Mouse (Mus musculus) gastrocnemius, adult 2 months (tissue): ENCODE results near the gene Gm1604a. TPM values are rescaled to one million over a fixed set of nuclear protein-coding genes. Genes with fewer than 3 reads are reported as not detected.
"Not testable (repeated sequence)": the region's sequence is repeated elsewhere in the genome, so short reads cannot be mapped to it uniquely, and the experiment has no call there.

Experiments used
- DNase-seq: peaks from one replicate; pipeline ENCODE4 v3.0.0; 2022
- H3K27ac ChIP-seq: fragments of 200-600 bp; 2 replicates; pipeline ENCODE4 v1.8.1; 2022; ENCODE audit warnings: mild to moderate bottlenecking
- H3K4me3 ChIP-seq: fragments of 200-600 bp; 2 replicates; pipeline ENCODE4 v1.8.1; 2022; ENCODE audit warnings: mild to moderate bottlenecking, moderate library complexity
- CTCF ChIP-seq: fragments of 200-600 bp; IDR thresholded peaks from 2 replicates; pipeline ENCODE4 v1.8.1; 2022; ENCODE audit warnings: antibody characterized with exemption, mild to moderate bottlenecking, moderate library complexity
- intact Hi-C: fragments of 180-260 bp; cut with DNase I; formaldehyde crosslinking; loops from one replicate; pipeline ENCODE4 v1.15.1; 2025
- total RNA-seq, 2 experiments: library from RNA; stranded (reverse); gene quantifications; 2 replicates each; pipeline ENCODE4 v1.2.3; 2021

Gm1604a gene
- total RNA-seq, 2 experiments from 2014 or later, result not detected

DNA sequence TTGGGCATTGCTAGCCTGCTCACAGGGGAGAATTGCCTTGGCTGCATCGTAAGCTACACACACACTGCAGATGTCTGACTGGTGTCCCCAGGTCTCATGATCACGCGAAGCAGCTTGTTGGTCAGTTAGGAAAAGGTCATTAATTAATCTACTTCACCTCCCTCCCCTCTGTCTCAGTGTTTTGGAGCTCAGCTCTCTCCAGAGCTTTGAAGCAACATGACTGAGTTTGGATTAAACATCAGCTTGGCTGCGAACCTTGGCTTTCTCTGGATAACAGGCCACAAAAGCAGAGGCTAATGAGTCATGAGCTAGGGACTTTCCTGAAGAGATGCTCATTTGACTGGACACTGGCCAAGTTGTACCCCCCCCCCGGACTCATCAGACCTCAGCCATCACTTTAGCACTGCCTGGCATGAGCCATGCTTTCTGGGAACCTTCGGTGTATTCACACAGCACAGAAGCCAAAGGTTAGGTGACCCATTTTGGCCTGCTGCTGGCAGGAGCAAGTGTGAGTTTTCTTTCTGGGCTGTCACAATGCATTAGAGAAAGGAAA is 5.3 kb downstream of the Gm1604a start:
- H3K27ac ChIP-seq, DNase-seq, intact Hi-C loops, H3K4me3 ChIP-seq: not testable (repeated sequence)

DNA sequence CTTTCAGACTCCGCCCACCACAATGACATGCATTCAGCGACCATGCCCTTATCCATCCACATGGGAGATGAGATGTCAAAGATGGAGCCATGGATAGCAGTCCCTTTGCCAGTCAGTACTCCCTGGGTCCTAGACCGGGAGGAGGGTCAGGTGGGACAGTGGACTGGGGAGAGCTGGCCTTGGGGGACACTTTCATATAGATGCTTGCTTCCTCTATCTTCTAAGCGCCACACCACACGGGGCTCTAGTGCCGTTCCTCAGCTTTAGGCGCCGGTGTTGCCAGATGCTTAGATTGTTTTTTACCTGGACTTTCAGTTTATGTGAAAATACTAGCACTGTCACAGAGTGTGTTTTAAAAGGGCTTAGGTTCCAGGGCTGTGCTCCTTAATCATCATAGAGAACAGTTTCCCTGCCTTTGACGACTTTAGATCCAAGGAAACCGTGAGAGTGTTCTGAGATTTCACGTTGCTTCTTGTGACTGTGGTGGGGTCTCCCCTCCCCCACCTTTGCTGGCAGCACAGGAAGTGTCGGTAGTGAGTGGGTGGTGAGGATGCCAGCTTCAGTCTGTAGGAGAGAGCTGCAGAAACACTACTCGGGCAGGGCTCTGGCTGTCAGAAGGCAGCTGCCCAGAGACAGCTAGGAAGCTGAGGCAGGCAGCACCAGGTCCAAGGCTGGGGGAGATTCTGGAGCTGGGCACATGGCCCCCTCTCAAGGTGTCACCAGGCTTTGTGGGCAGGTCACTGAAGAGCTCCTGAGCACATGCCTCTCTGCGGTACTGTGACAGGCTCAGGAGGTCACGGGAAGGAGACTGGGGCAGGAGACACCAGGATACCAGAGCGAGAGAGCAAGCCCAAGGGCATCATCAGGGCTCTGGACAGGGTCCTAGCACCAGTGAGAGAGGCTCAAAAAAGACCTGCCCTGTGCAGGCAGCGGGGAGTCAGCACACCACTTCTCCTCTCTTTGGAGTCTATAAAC is 8.1 kb downstream of the Gm1604a start:
- H3K4me3 ChIP-seq, DNase-seq, H3K27ac ChIP-seq, intact Hi-C loops: not testable (repeated sequence)

DNA sequence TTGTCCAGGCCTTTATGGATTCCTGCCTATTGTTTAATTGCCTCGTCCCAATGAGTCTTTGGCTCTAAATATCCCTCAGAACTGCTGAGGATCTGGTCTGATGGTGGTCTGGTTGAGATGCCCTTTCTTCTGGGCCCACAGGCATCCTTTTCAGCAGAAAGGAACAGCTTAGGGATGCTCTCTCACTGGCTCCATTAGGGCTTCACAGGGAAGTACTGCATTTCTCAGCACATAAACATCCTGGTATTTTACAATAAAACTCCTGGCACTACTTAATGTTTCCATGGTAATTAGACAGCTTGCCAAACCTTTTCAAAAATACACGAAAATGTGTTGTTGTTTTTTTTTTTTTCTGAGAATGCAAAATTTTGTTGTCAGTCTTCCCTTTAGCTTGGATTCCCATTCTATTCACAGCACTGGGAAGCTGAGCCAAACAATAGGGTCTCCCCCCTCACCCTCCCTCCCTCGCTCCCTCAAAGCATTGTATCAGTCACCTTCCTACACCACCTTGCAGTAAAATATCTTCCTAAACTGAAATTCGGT is 43.7 kb downstream of the Gm1604a start:
- H3K27ac ChIP-seq, DNase-seq, H3K4me3 ChIP-seq, intact Hi-C loops: not testable (repeated sequence)

DNA sequence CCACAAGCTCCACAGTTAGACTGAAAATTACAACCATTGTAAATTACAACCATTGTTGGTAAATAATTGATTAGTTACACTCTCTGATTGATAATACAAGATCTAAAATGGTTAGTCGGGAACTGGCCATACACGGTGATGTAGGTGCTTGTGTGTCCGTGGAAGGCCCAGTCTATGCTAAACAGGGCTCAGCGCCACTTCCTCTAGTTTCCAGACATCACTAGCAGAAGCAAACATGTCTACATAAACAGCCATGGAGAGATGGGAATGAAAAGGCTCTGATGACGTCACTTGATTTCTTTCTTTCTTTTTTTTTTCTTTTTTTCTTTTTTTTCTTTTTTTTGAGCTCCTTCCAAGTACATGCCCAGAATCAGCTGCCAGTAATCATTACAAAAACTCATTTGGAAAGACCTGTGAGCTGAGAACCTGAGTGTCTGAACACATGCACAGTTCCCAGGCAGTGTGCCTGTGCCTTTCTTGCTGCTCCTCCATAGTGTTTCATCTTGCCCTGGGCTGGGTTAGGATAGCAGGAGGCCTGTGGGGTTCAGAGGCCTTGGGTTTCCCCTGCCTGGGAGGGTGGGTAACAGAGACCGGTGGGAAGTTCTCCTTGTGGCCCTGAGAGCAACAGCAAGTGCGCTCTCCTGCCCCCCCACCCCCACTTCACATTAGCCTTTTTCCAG is 44.3 kb downstream of the Gm1604a start:
- H3K27ac ChIP-seq, intact Hi-C loops, H3K4me3 ChIP-seq, DNase-seq: not testable (repeated sequence)

DNA sequence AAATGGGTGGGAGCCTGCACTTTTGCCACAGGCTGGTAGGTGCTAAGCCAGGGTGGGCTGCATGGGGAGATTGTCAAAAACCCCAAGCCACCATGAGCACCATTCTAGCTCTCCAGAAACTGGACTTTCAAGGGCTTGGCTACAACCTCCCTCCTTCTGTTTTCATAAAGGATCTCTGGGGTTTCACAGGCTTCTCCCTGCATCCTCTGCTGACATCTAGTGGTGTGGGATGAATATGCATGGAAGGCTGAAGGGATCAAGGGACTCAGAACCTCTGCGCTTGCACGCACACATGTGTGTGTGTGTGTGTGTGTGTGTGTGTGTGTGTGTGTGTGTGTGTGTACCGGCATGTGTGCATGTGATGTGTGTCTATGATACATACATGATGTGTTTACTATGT is 49.1 kb downstream of the Gm1604a start:
- peak; percentile 51 for TF ChIP-seq CTCF
- H3K4me3 ChIP-seq, intact Hi-C loops, H3K27ac ChIP-seq: not testable (repeated sequence)
- DNase-seq, result peak; percentile 53

DNA sequence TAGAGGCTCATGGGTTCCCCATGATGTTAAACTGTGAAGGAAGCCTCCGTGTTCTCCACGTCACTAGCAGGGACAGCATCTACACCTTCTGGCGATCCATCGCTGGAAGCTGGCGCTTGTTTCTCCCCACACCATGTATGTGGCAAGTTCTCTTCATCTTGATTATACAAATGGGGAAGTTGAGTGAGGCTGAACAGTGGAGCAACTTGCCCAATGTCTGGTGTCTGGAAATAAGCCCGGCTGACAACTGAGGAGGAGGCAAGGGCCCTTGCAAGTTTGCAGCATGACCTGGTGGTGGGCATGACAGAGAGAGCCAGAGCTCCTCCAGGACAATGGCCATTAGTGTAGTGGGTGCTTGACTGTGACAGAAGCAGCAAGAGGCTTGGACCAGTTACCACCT is 50.2 kb downstream of the Gm1604a start:
- H3K27ac ChIP-seq, H3K4me3 ChIP-seq, intact Hi-C loops, DNase-seq: not testable (repeated sequence)

DNA sequence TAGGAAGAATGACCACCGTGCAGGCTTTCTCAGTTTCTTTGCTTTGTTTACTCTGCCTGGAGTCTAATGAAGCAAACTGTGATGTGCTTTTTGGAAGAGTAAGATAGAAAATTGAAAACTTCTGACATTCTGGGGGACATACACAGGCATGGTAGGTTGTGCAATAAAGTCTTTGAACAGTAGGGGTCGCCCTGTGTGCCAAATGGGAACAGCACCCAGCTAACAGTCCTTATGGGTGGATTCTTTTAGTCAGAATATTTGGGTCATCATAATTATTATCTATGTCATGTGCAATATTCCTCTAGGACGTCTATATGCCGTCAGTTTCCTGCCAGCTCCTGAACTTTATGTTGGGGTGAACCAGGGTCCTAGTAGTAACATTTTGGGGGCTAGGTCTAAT is 54.2 kb downstream of the Gm1604a start:
- peak; percentile 49 for TF ChIP-seq CTCF
- intact Hi-C loops, H3K4me3 ChIP-seq, H3K27ac ChIP-seq: not testable (repeated sequence)
- peak; percentile 60 for DNase-seq

DNA sequence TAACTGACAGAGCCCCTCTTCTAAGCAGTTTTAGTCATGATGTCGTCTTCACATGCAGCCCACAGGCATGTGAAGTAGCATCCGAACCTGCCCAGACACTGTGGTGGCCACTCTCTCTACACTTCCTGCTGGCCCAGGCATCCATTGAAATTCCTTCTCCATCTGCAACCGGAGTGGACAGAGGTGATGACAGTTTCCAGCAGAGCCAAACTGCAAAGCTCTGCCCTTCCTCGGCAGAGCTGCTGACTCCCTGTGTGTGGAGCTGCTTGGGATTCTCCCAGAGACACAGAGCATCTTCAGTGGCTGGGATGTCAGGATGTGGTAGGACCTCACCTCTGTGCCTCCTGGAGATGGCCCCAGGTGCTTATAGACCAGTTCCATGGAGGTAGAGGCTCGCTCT is 59.2 kb downstream of the Gm1604a start:
- H3K27ac ChIP-seq, intact Hi-C loops, DNase-seq, H3K4me3 ChIP-seq: not testable (repeated sequence)

DNA sequence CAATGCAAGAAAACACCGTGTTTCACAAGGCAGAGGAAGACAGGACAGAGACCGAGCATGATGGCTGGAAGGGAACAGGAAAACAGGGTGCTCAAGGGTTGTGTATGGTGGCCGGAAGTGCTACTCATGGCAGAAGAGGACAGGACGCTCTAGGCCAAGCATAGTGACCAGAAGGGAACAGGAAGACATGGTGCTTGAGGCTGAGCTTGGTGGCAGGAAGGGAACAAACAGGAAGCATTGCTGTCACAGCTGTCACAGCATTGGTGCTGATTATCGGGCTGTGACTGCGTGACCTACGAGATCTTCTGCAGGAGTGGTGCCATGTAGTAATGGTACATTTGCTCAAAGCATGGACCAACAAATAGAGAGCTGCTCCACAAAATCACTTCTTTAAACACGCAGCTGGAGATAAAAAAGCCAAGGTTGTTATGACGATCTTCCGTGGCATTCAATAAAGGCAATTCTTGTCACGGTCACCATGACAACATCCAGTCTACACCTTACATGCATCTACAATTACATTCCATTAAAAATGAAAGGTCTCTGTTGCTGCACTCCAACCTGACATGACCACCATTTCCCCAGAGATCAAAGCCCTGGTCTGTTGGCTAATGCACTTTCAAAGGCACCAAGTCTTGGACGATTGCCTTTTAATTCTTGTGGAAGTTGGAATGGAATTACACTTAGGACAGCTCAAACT is 60.3 kb downstream of the Gm1604a start:
- DNase-seq, H3K4me3 ChIP-seq, intact Hi-C loops: not testable (repeated sequence)

DNA sequence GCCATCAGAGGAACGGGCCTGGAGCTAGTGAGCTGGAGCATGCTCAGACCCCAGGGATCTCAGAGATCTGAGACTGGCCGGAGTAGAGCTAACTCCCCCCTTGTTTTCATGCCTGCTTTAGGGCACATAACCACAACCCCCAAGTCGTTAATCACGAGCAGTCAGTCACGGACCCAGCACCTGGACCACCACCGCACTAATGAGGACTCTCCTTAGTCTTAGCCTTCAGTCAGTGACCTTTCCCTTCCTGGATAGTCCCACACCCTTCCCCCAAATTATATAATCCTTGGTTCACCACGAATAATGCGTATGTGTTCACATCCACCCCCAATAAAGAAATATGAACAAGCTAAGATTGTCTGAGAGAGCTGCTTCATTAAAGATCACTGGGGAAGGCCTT is 61.5 kb downstream of the Gm1604a start:
- H3K4me3 ChIP-seq, H3K27ac ChIP-seq, intact Hi-C loops, DNase-seq: not testable (repeated sequence)

More for the DNA sequence above, 60.3 kb downstream of the Gm1604a start:
- H3K27ac ChIP-seq, result not testable (repeated sequence)

DNA sequence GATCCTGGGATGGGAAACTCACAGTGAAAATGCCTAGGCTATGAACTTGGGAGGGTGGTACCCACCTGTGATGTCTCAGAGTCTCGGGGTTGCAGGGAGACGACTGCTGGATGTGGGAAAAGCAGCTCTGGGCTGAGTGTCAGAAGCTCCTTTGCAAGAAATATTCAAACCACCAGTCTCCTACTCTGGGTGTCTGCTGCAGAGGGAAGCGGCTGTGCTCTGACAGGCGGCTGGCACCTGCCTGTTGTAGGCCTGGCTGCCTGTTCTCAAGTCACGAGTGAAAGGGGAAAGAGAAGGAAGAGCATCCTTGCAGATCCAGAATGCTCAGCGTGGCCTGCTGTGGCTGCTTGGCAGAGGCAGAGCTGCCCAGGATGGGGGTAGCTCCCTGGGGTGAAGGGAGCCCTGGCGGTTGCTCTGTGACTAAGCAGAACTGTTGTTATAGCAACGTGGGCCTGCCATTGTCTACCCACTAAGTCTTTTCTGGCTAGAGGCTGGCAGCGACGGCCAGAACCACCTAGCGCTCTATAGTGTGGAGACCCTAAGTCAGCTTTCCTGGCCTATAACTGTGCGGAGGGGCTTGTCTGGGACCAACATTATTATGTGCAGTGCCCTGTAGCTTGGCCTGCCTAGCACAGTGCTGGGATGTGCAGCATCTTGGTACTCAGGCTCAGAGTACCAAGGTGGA is 72.6 kb downstream of the Gm1604a start:
- intact Hi-C loops, H3K27ac ChIP-seq, DNase-seq, H3K4me3 ChIP-seq: not testable (repeated sequence)

DNA sequence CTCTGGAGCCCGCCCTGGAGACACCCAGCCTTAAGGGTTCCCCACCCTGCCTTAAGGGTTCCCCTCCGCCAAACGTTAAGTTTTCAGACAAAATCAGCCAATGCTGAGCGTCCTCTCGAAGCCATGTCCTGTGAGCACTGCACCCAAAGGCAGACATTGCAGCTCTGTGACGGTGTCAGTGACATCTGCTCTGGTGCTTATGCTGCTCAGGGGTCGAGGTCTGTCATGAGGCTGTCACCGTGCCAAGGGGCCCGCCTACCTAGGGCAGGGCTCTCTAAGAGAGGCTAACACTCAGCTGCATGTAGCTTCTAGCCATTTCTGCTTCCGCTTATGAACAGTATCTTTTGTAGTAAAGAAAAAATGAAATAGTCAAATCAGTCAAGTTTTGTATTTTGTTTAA is 73.7 kb downstream of the Gm1604a start:
- H3K27ac ChIP-seq, DNase-seq, H3K4me3 ChIP-seq, intact Hi-C loops: not testable (repeated sequence)

DNA sequence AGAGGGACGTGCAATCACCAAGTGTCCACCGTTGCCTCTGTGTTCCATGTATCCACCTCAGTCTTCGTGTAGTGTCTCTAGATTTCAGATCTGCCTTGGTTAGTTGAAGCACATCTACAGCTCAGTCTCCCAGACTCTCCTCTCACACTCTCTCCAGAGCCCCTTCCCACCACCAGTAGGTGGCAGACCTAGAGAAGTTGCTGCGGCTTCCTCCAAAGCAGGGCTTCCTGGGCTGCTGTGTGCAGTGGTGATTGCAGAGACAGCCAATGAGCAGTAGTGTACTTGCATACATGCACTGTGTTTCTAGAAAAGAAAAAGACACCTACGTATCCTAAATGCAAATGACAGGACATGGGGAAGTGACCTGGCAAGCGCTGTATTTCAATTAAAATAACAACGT is 77.6 kb downstream of the Gm1604a start:
- intact Hi-C loops, DNase-seq, H3K27ac ChIP-seq, H3K4me3 ChIP-seq: not testable (repeated sequence)

DNA sequence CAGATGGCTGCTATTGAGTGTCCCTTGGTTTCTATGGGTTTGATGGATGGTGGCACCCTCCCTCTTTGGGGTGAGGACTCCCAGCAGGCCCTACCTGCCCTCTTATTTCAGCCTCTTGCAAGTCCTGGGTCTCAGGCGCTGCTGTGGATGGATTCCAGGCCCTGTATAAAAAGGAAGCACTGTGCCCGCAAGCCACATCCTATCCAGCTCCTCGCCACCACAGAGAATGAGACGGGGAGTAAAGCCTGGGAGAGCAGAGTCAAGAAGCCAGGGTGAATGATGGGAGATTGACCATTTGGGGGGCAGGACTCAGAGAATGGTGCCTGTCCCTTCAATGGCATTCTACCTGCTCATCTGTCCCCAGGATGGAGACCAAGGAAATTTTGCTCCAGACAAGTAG is 86.3 kb downstream of the Gm1604a start:
- intact Hi-C loops, H3K27ac ChIP-seq, H3K4me3 ChIP-seq, DNase-seq: not testable (repeated sequence)

DNA sequence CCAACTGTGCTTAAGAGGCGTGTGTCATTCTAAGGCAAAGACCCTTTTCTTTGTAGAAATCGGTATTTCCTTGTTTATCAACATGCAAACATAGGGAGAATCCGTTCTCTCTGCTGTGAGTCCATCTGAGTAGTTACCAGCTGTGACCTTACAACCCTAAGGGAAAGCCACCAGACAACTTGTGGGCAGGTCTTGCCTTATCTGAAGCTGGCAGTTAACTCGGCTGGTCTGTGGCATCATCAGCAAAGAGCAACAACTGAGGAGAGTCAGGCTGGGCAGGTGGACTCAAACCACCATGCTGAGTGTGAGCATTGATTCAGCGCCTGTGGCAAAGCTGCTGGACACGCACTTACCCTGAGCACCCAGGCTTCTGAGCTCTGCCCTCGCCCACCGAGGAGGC is 90.9 kb downstream of the Gm1604a start:
- DNase-seq, H3K4me3 ChIP-seq, intact Hi-C loops, H3K27ac ChIP-seq: not testable (repeated sequence)

DNA sequence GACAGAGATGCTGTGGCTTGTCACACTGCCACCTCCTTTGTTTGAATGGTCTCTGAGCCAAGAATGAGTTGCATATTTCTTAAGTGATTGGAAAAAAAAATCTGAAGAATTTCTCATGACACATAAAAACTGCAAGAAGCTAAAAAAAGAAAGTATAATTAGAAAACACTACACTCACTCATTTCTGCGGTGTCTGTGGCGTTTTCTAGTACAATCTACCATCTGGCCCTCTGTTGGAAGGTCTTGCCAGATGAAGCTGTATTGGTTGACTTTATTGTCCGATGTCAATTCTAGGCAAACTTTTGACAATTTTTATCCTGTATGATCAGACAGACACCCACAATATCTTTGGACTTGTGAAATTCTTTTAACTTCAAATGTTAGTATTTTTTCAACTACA is 95.5 kb downstream of the Gm1604a start:
- intact Hi-C loops, H3K27ac ChIP-seq, DNase-seq, H3K4me3 ChIP-seq: not testable (repeated sequence)

DNA sequence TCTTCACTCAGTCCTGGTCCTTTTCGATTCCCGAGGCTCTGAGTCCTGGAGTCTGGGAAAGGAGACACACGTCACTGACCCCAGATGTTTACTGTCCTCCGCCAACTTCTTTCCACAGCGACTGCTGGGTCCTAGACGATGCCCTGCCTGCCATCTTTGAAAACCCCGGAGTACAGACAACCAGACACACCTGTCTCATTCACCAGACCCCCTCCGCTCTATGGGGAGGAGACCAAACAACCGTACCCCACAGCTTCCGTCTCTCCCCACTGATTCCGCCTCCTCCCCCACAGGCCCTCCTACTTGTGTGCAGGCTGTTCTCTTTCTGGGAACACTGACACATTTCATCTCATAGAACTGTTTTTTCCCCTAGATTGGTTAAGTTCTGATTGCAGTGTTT is 97.2 kb downstream of the Gm1604a start:
- intact Hi-C loops, DNase-seq, H3K4me3 ChIP-seq, H3K27ac ChIP-seq: not testable (repeated sequence)
